In genomic region chr5:97641646-97642045, GRCm38 (mm10) we compare ENCODE assay signal across 14 mouse cellular contexts.
DNase-seq lines count a peak whose midpoint lies in the region; ATAC-seq lines count a peak whose summit lies in the region.
"Had no signal": no experiment of that assay in that cellular context is flagged by ENCODE, and none has a peak within 500 bp of the region (broad histone marks: within the 10 kb centered on the region; RNA-seq: fewer than 3 reads in every experiment).

No protein-coding gene starts in this region.

- WGBS in kidney, embryonic 16.5 days: 93% methylated on average over 12 of the region's 12 CpGs

- peak; percentile 51 for DNase-seq in cerebellum, adult 9-11 months
- DNase-seq in frontal cortex, postnatal 10 days (ENCODE audit: low spot score in 2 of 2): peak; percentile 54 to 55
- DNase-seq in left cerebral cortex, adult 18-20 months (ENCODE audit: low spot score in 2 of 2): peak; percentile 68 to 73
- peak; percentile 56 to 65 for DNase-seq in right cerebral cortex, postnatal 36 days (ENCODE audit: low spot score in 2 of 2)
- DNase-seq in kidney, adult 18-20 months: no peak
- DNase-seq in embryo, embryonic 10 days (ENCODE audit: low spot score): no peak
- DNase-seq: kidney, postnatal 14 days; retina, postnatal 1 day had no signal

- H3K4me1 ChIP-seq in kidney, embryonic 16.5 days (ENCODE audit: insufficient read depth, low read length): no peaks in the 10 kb centered on the region

- no peak overlapping the region for H3K4me2 ChIP-seq in kidney, embryonic 16.5 days (replicated peaks; ENCODE audit: low read depth, low read length)
- H3K4me2 ChIP-seq: heart, embryonic 11.5 days had no signal

- no peak overlapping the region for H3K27ac ChIP-seq in kidney, embryonic 16.5 days (ENCODE audit: low read length)
- H3K27ac ChIP-seq: liver, embryonic 14.5 days; stomach, postnatal 0 days had no signal

- H3K27me3 ChIP-seq in kidney, embryonic 16.5 days (ENCODE audit: insufficient read depth, low read length): no peaks in the 10 kb centered on the region

- no peak overlapping the region for H3K4me3 ChIP-seq in kidney, embryonic 16.5 days (ENCODE audit: low read length)
- H3K4me3 ChIP-seq: myocyte had no signal

- H3K9ac ChIP-seq in kidney, embryonic 16.5 days (replicated peaks; ENCODE audit: low read length): no peak overlapping the region
- H3K9ac ChIP-seq: liver, embryonic 14.5 days had no signal

- H3K36me3 ChIP-seq in kidney, embryonic 16.5 days (ENCODE audit: insufficient read depth, low read length): no peaks in the 10 kb centered on the region

- no peaks in the 10 kb centered on the region for H3K9me3 ChIP-seq in kidney, embryonic 16.5 days (ENCODE audit: low read length)

- no peak for ATAC-seq in kidney, embryonic 16.5 days (ENCODE audit: low FRiP score, low TSS enrichment)
- ATAC-seq: hindbrain, embryonic 16.5 days had no signal

Comparison
In these comparisons a context has a peak if more than half of its experiments do, and no peak if none do; other contexts are left out.
1. DNase-seq: peak in cerebellum, adult 9-11 months (single experiment), frontal cortex, postnatal 10 days (2 of 2), left cerebral cortex, adult 18-20 months (2 of 2) and right cerebral cortex, postnatal 36 days (2 of 2); none in kidney, adult 18-20 months (single experiment) and embryo, embryonic 10 days (single experiment).